18 mouse cellular contexts compared by ENCODE assay signal in genomic region chr6:126577415-126577814, GRCm38 (mm10). TPM values are rescaled to one million over a fixed set of nuclear protein-coding genes. Genes with fewer than 3 reads are reported as not detected.
"Had no signal": no experiment of that assay in that cellular context is flagged by ENCODE, and none has a peak within 500 bp of the region (broad histone marks: within the 10 kb centered on the region; RNA-seq: fewer than 3 reads in every experiment).

No protein-coding gene starts in this region.

- H3K36me3 ChIP-seq: kidney, embryonic 15.5 days; limb, embryonic 10.5 days; liver, embryonic 15.5 days; midbrain, embryonic 10.5 days; neural tube, embryonic 13.5 days; stomach, embryonic 15.5 days had no signal

- H3K9ac ChIP-seq: kidney, embryonic 15.5 days; liver, embryonic 15.5 days; lung, embryonic 14.5 days; neural tube, embryonic 13.5 days; stomach, embryonic 15.5 days had no signal

- DNase-seq: kidney, postnatal 14 days; lung, embryonic 14.5 days; lung, postnatal 10 days; lung, postnatal 4 days; retina, postnatal 1 day; right cerebral cortex, postnatal 4 days; spleen, adult 18-20 months; thymus, adult 2 months; thymus, postnatal 36 days had no signal

- H3K4me2 ChIP-seq: kidney, embryonic 15.5 days; liver, embryonic 11.5 days; liver, embryonic 15.5 days; lung, embryonic 14.5 days; neural tube, embryonic 13.5 days; stomach, embryonic 15.5 days had no signal

- ATAC-seq: midbrain, embryonic 16.5 days had no signal

- H3K4me3 ChIP-seq: kidney, embryonic 15.5 days; limb, embryonic 10.5 days; liver, embryonic 15.5 days; midbrain, embryonic 10.5 days; neural tube, embryonic 13.5 days; stomach, embryonic 15.5 days had no signal

- H3K4me1 ChIP-seq: liver, embryonic 15.5 days; midbrain, embryonic 10.5 days; stomach, embryonic 15.5 days had no signal

- H3K27me3 ChIP-seq: liver, embryonic 15.5 days; neural tube, embryonic 13.5 days; stomach, embryonic 15.5 days had no signal

- H3K27ac ChIP-seq: kidney, embryonic 15.5 days; limb, embryonic 10.5 days; liver, embryonic 15.5 days; midbrain, embryonic 10.5 days; neural tube, embryonic 13.5 days; stomach, embryonic 15.5 days had no signal

- H3K9me3 ChIP-seq: kidney, embryonic 15.5 days; limb, embryonic 10.5 days; liver, embryonic 15.5 days; midbrain, embryonic 10.5 days; neural tube, embryonic 13.5 days; stomach, embryonic 15.5 days had no signal

RNA-seq across cellular contexts. Expression of gene Kcna5, which starts 42.2 kb away (rescaled TPM):
- total RNA-seq: megakaryocyte, adult 5-6 weeks had no signal
